Mouse (Mus musculus) liver, adult 2 months (tissue): Measurements from ENCODE around the gene Jag1. TPM values are rescaled to one million over a fixed set of nuclear protein-coding genes. Genes with fewer than 3 reads are reported as not detected.
A peak's percentile ranks its signal among the peaks of the same experiment; 100 is the strongest.

ENCODE experiments used
- DNase-seq: peaks from one replicate; pipeline ENCODE4 v3.0.0-alpha.2; 2011; ENCODE audit warnings: low read depth, low spot score; ENCODE audit errors: extremely low read depth
- H3K27ac ChIP-seq: fragments of 200-500 bp; replicated peaks from 2 replicates; pipeline ENCODE4 v1.5.1; 2012; ENCODE audit warnings: low read depth, mild to moderate bottlenecking, control low read depth, inconsistent platforms, low read length; ENCODE audit not compliant: insufficient read depth
- H3K27me3 ChIP-seq: fragments of 200-500 bp; 2 replicates; pipeline ENCODE4 v1.6.1; 2012; ENCODE audit warnings: mild to moderate bottlenecking, moderate library complexity, low read length, inconsistent platforms; ENCODE audit not compliant: control insufficient read depth, insufficient read depth
- H3K36me3 ChIP-seq: fragments of 200-500 bp; 2 replicates; pipeline ENCODE4 v1.6.1; 2012; ENCODE audit warnings: low read length, inconsistent platforms; ENCODE audit not compliant: control insufficient read depth, insufficient read depth
- H3K4me1 ChIP-seq: fragments of 200-500 bp; 2 replicates; pipeline ENCODE4 v1.6.1; 2011; ENCODE audit warnings: low read length; ENCODE audit not compliant: control insufficient read depth, insufficient read depth
- H3K4me3 ChIP-seq: fragments of 200-500 bp; 2 replicates; pipeline ENCODE4 v1.5.1; 2011; ENCODE audit warnings: low read depth, mild to moderate bottlenecking, control low read depth, low read length, moderate library complexity; ENCODE audit not compliant: insufficient read depth
- H3K79me2 ChIP-seq: fragments of 200-500 bp; 2 replicates; pipeline ENCODE4 v1.6.1; 2012; ENCODE audit warnings: inconsistent platforms, mild to moderate bottlenecking, low read length, moderate library complexity; ENCODE audit not compliant: control insufficient read depth, insufficient read depth
- H3K9ac ChIP-seq: fragments of 200-500 bp; 2 replicates; pipeline ENCODE4 v1.6.1; 2012; ENCODE audit warnings: low read depth, mild to moderate bottlenecking, control low read depth, inconsistent platforms, low read length
- CTCF ChIP-seq: fragments of 200-500 bp; IDR thresholded peaks from 2 replicates; pipeline ENCODE4 v1.5.1; 2011; ENCODE audit warnings: low read depth, low read length, control low read depth
- POLR2A ChIP-seq: fragments of 200-500 bp; IDR thresholded peaks from 2 replicates; pipeline ENCODE4 v1.6.1; 2011; ENCODE audit warnings: low read length, control low read depth; ENCODE audit not compliant: insufficient read depth; ENCODE audit errors: extremely low read depth
- WGBS: fragments of 180-500 bp; shearing (Covaris S2); methylation state at CpG from one replicate; pipeline ENCODE4 v1.1.7; 2018; 5-methylcytosine and 5-hydroxymethylcytosine counted together
- polyA plus RNA-seq: library from polyadenylated mRNA; depleted of rRNA; stranded (reverse); fragments of >200 nt; gene quantifications from 2 replicates; pipeline ENCODE4 v1.2.3, GENCODE M21; 2012
- total RNA-seq: library from RNA; depleted of rRNA; stranded (reverse); fragments of >200 nt; gene quantifications from 2 replicates; pipeline ENCODE4 v1.2.3, GENCODE M21; 2014

Jag1 gene
- total and polyA plus RNA-seq, 2 experiments: 0.84 to 2.2 TPM

GRCm38 (mm10) chr2:137109321-137110213, 6.9 kb downstream of the Jag1 start:
- Histone ChIP-seq H3K79me2 (no peaks in the 10 kb centered on the region; the same call in 1 of the 2 replicates), H3K27me3 (no peaks in the 10 kb centered on the region), H3K9ac (no peak overlapping the region), H3K27ac (no peak overlapping the region), H3K36me3 (peaks cover 6% of the 10 kb centered on the region; the same call in 1 of the 2 replicates), H3K4me1 (no peaks in the 10 kb centered on the region; the same call in 1 of the 2 replicates), H3K4me3 (no peak overlapping the region)
- DNase-seq: peak; percentile 39
- WGBS: 41% methylated on average over 15 of the region's 15 CpGs
- TF ChIP-seq CTCF (no peak), POLR2A (no peak)

GRCm38 (mm10) chr2:137107946-137108345, 8.5 kb downstream of the Jag1 start:
- TF ChIP-seq POLR2A: no peak
- no peak for TF ChIP-seq CTCF
- no peak overlapping the region for H3K27ac ChIP-seq
- no peaks in the 10 kb centered on the region for H3K27me3 ChIP-seq
- H3K4me3 ChIP-seq: no peak overlapping the region
- H3K36me3 ChIP-seq: peaks cover 9% of the 10 kb centered on the region; the same call in 1 of the 2 replicates
- WGBS: 81% methylated on average over 8 of the region's 8 CpGs
- H3K4me1 ChIP-seq: no peaks in the 10 kb centered on the region; the same call in 1 of the 2 replicates
- H3K9ac ChIP-seq: no peak overlapping the region
- DNase-seq: no peak
- no peaks in the 10 kb centered on the region; the same call in 1 of the 2 replicates for H3K79me2 ChIP-seq

- TF ChIP-seq CTCF (no peak), POLR2A (no peak)
- Histone ChIP-seq H3K4me3 (no peak overlapping the region), H3K9ac (no peak overlapping the region), H3K27me3 (no peaks in the 10 kb centered on the region), H3K79me2 (no peaks in the 10 kb centered on the region; the same call in 1 of the 2 replicates), H3K36me3 (peaks cover 9% of the 10 kb centered on the region; the same call in 1 of the 2 replicates), H3K4me1 (no peaks in the 10 kb centered on the region; the same call in 1 of the 2 replicates), H3K27ac (no peak overlapping the region)
- 64% methylated on average over 4 of the region's 4 CpGs for WGBS
- DNase-seq: no peak
Measured at GRCm38 (mm10) chr2:137107203-137107602, 9.2 kb downstream of the Jag1 start.

- peaks cover 18% of the 10 kb centered on the region for H3K36me3 ChIP-seq
- no peaks in the 10 kb centered on the region for H3K79me2 ChIP-seq
- H3K27me3 ChIP-seq: no peaks in the 10 kb centered on the region
- no peak overlapping the region for H3K27ac ChIP-seq
- DNase-seq: no peak
- no peaks in the 10 kb centered on the region for H3K4me1 ChIP-seq
- 79% methylated on average over 5 of the region's 5 CpGs for WGBS
- H3K4me3 ChIP-seq: no peak overlapping the region
- H3K9ac ChIP-seq: no peak overlapping the region
- TF ChIP-seq CTCF (no peak), POLR2A (no peak)
Measured at GRCm38 (mm10) chr2:137101074-137101473, 15.4 kb downstream of the Jag1 start.

- WGBS: 77% methylated on average over 6 of the region's 6 CpGs
- Histone ChIP-seq H3K36me3 (peaks cover 18% of the 10 kb centered on the region), H3K4me1 (no peaks in the 10 kb centered on the region), H3K27ac (no peak overlapping the region), H3K79me2 (no peaks in the 10 kb centered on the region), H3K4me3 (no peak overlapping the region), H3K27me3 (no peaks in the 10 kb centered on the region), H3K9ac (no peak overlapping the region)
- TF ChIP-seq CTCF (no peak), POLR2A (no peak)
- no peak for DNase-seq
Measured at GRCm38 (mm10) chr2:137099211-137099734, 17.2 kb downstream of the Jag1 start.
